Mouse (Mus musculus): ENCODE measurements around the gene Wdfy2.
A peak's percentile ranks its signal among the peaks of the same experiment; 100 is the strongest.

The Wdfy2 gene

GRCm38 (mm10) chr14:62845011-62845840 lies 7.7 kb downstream of the Wdfy2 start:
- peak; percentile 15 for DNase-seq

GRCm38 (mm10) chr14:62850980-62851379 lies 13.5 kb downstream of the Wdfy2 start:
- DNase-seq: peak; percentile 78

- DNase-seq: no peak
These were observed 15.4 kb downstream of the Wdfy2 start for GRCm38 (mm10) chr14:62852840-62853239.

GRCm38 (mm10) chr14:62855077-62855835 lies 17.8 kb downstream of the Wdfy2 start:
- no peak for DNase-seq

GRCm38 (mm10) chr14:62855863-62856262 lies 18.4 kb downstream of the Wdfy2 start:
- no peak for DNase-seq

- DNase-seq: no peak
These were observed 19.0 kb downstream of the Wdfy2 start for GRCm38 (mm10) chr14:62856490-62856889.

- no peak for DNase-seq
These were observed 20.4 kb downstream of the Wdfy2 start for GRCm38 (mm10) chr14:62857879-62858278.

GRCm38 (mm10) chr14:62858311-62858710 lies 20.8 kb downstream of the Wdfy2 start:
- no peak for DNase-seq

- DNase-seq: no peak
These were observed 25.1 kb downstream of the Wdfy2 start for GRCm38 (mm10) chr14:62862564-62862963.

GRCm38 (mm10) chr14:62864254-62864653 lies 26.8 kb downstream of the Wdfy2 start:
- no peak for DNase-seq

GRCm38 (mm10) chr14:62865405-62865804 lies 27.9 kb downstream of the Wdfy2 start:
- DNase-seq: no peak

GRCm38 (mm10) chr14:62867069-62867468 lies 29.6 kb downstream of the Wdfy2 start:
- DNase-seq: no peak

GRCm38 (mm10) chr14:62867576-62867975 lies 30.1 kb downstream of the Wdfy2 start:
- no peak for DNase-seq

GRCm38 (mm10) chr14:62868254-62868653 lies 30.8 kb downstream of the Wdfy2 start:
- no peak for DNase-seq

- DNase-seq: no peak
These were observed 32.8 kb downstream of the Wdfy2 start for GRCm38 (mm10) chr14:62870238-62870638.

GRCm38 (mm10) chr14:62871431-62871830 lies 34.0 kb downstream of the Wdfy2 start:
- DNase-seq: no peak

GRCm38 (mm10) chr14:62871932-62872331 lies 34.5 kb downstream of the Wdfy2 start:
- no peak for DNase-seq

GRCm38 (mm10) chr14:62873820-62874219 lies 36.3 kb downstream of the Wdfy2 start:
- DNase-seq: no peak

- DNase-seq: no peak
These were observed 36.9 kb downstream of the Wdfy2 start for GRCm38 (mm10) chr14:62874348-62874747.

- peak; percentile 49 for DNase-seq
These were observed 40.6 kb downstream of the Wdfy2 start for GRCm38 (mm10) chr14:62878076-62878475.

- DNase-seq: peak; percentile 54
These were observed 41.4 kb downstream of the Wdfy2 start for GRCm38 (mm10) chr14:62878634-62879430.

- DNase-seq: peak; percentile 84
These were observed 42.0 kb downstream of the Wdfy2 start for GRCm38 (mm10) chr14:62879497-62879896.

Data from cerebellum, adult 9-11 months (tissue).